Mouse (Mus musculus) myocyte (in vitro differentiated cells): ENCODE measurements around the gene Vezf1. TPM values are rescaled to one million over a fixed set of nuclear protein-coding genes. Genes with fewer than 3 reads are reported as not detected.
A peak's percentile ranks its signal among the peaks of the same experiment; 100 is the strongest.

Source experiments
- H3K27me3 ChIP-seq: one replicate; pipeline ENCODE4 v1.6.1; 2011; ENCODE audit not compliant: control insufficient read depth, insufficient read depth, insufficient read length
- H3K36me3 ChIP-seq: one replicate; pipeline ENCODE4 v1.6.1; 2011; ENCODE audit not compliant: control insufficient read depth, insufficient read depth
- H3K4me2 ChIP-seq: one replicate; pipeline ENCODE4 v1.6.1; 2011; ENCODE audit warnings: low read depth, control low read depth
- H3K4me3 ChIP-seq: one replicate; pipeline ENCODE4 v1.5.1; 2011; ENCODE audit warnings: mild to moderate bottlenecking, control low read depth, moderate library complexity
- H3K79me2 ChIP-seq: one replicate; pipeline ENCODE4 v1.6.1; 2011; ENCODE audit not compliant: control insufficient read depth, insufficient read depth
- H3ac ChIP-seq: one replicate; pipeline ENCODE4 v1.6.1; 2011; ENCODE audit not compliant: control insufficient read depth, insufficient read length
- CEBPB ChIP-seq: IDR thresholded peaks from 2 replicates; pipeline ENCODE4 v1.6.1; 2011; ENCODE audit warnings: mild to moderate bottlenecking, moderate library complexity; ENCODE audit not compliant: poor library complexity, insufficient read depth, severe bottlenecking
- E2F4 ChIP-seq: IDR thresholded peaks from one replicate; pipeline ENCODE4 v1.6.1; 2011; ENCODE audit warnings: mild to moderate bottlenecking, control low read depth, moderate library complexity; ENCODE audit not compliant: insufficient read depth
- MAX ChIP-seq: IDR thresholded peaks from one replicate; pipeline ENCODE4 v1.6.1; 2011; ENCODE audit warnings: low read depth, mild to moderate bottlenecking, control low read depth
- MYOD1 ChIP-seq, 3 experiments: IDR thresholded peaks; one replicate each; pipeline ENCODE4 v1.6.1; 2011; ENCODE audit warnings: control low read depth in 2 of 3, low read depth in 2 of 3, mild to moderate bottlenecking in 2 of 3, moderate library complexity in 1 of 3; ENCODE audit not compliant: insufficient read length in 2 of 3, control insufficient read depth in 1 of 3
- MYOG ChIP-seq, 3 experiments: IDR thresholded peaks; one replicate each; pipeline ENCODE4 v1.6.1; 2011; ENCODE audit warnings: control low read depth in 2 of 3, low read depth in 2 of 3, mild to moderate bottlenecking in 2 of 3; ENCODE audit not compliant: insufficient read length in 2 of 3, control insufficient read depth in 1 of 3, insufficient read depth in 1 of 3
- POLR2A ChIP-seq: IDR thresholded peaks from one replicate; pipeline ENCODE4 v1.6.1; 2011; ENCODE audit warnings: low read depth, mild to moderate bottlenecking, control low read depth, moderate library complexity; ENCODE audit not compliant: insufficient read length
- POLR2AphosphoS2 ChIP-seq: IDR thresholded peaks from one replicate; pipeline ENCODE4 v1.6.1; 2011; ENCODE audit warnings: low read depth, control low read depth; ENCODE audit not compliant: insufficient read length
- REST ChIP-seq: IDR thresholded peaks from one replicate; pipeline ENCODE4 v1.6.1; 2011; ENCODE audit warnings: mild to moderate bottlenecking, control low read depth, moderate library complexity; ENCODE audit not compliant: insufficient read depth, insufficient read length
- SRF ChIP-seq: IDR thresholded peaks from one replicate; pipeline ENCODE4 v1.6.1; 2011; ENCODE audit warnings: low read depth; ENCODE audit not compliant: control insufficient read depth, insufficient read length
- TCF12 ChIP-seq: IDR thresholded peaks from one replicate; pipeline ENCODE4 v1.6.1; 2011; ENCODE audit warnings: mild to moderate bottlenecking, control low read depth; ENCODE audit not compliant: poor library complexity, insufficient read depth, severe bottlenecking
- TCF3 ChIP-seq: IDR thresholded peaks from one replicate; pipeline ENCODE4 v1.6.1; 2011; ENCODE audit warnings: low read depth, control low read depth; ENCODE audit not compliant: insufficient read length
- USF1 ChIP-seq: IDR thresholded peaks from one replicate; pipeline ENCODE4 v1.6.1; 2011; ENCODE audit warnings: low read depth, mild to moderate bottlenecking, control low read depth, moderate library complexity
- polyA plus RNA-seq: library from polyadenylated mRNA; unstranded; fragments of >200 nt; fragmentation: generic; extraction: Trizol; gene quantifications from one replicate; pipeline ENCODE4 v1.2.1, GENCODE M21; 2012; ENCODE audit warnings: missing spikeins

Vezf1 gene
- polyA plus RNA-seq, 1 experiment, result 17.7 TPM

GRCm38 (mm10) chr11:88098787-88099598, 30.9 kb downstream of the Vezf1 start:
- Histone ChIP-seq H3K4me2 (peak overlapping the region; percentile 90), H3K36me3 (no peaks in the 10 kb centered on the region), H3K4me3 (peak overlapping the region; percentile 47), H3ac (peak overlapping the region; percentile 85), H3K79me2 (peaks cover 32% of the 10 kb centered on the region), H3K27me3 (no peaks in the 10 kb centered on the region)
- TF ChIP-seq POLR2AphosphoS2 (peak; percentile 35), MYOG (IDR thresholded peaks at IDR 0.05; ENCODE audit: control insufficient read depth in 1 of 3, insufficient read depth in 1 of 3, insufficient read length in 2 of 3, low read depth in 2 of 3) (peak in 2 of 3 experiments; percentile 65 to 80), MYOD1 (IDR thresholded peaks at IDR 0.05; ENCODE audit: control insufficient read depth in 1 of 3, insufficient read length in 2 of 3, low read depth in 2 of 3) (peak in 2 of 3 experiments; percentile 67 to 84), POLR2A (peak; percentile 59), CEBPB (no peak), TCF3 (no peak), USF1 (no peak)

- TF ChIP-seq CEBPB (no peak), MYOD1 (IDR thresholded peaks at IDR 0.05; ENCODE audit: control insufficient read depth in 1 of 3, insufficient read length in 2 of 3, low read depth in 2 of 3) (no peak), POLR2AphosphoS2 (peak; percentile 54), SRF (no peak), POLR2A (peak; percentile 59)
Observed at GRCm38 (mm10) chr11:88099599-88100023, 31.5 kb downstream of the Vezf1 start.

DNA sequence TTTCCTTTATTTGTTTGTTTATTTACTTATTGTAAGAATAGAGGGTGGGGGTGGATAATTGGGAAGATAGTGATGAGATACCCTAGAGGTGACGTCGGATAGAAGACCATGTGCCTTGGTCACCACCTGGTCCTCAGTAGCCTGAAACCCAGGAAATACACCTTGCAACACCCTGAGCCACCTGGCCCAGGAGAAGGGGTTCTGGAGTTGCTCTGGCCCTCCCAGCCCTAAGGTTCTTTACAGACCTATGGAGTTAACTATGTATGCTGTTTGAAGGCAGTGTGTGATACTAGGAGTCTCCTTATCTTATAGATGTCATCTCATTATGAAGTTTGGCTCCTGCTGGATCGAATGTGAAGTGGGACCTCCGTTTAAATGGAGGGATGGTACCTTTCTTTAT, 32.1 kb downstream of the Vezf1 start:
- Histone ChIP-seq H3K27me3 (no peaks in the 10 kb centered on the region), H3K4me2 (peak overlapping the region; percentile 64), H3K36me3 (no peaks in the 10 kb centered on the region), H3K79me2 (peaks cover 39% of the 10 kb centered on the region), H3ac (peak overlapping the region; percentile 85), H3K4me3 (peak overlapping the region; percentile 47)
- TF ChIP-seq CEBPB, result no peak
- no peak for TF ChIP-seq REST
- TF ChIP-seq USF1, result no peak
- no peak for TF ChIP-seq MYOG (IDR thresholded peaks at IDR 0.05; ENCODE audit: control insufficient read depth in 1 of 3, insufficient read depth in 1 of 3, insufficient read length in 2 of 3, low read depth in 2 of 3)
- TF ChIP-seq TCF12, result no peak
- TF ChIP-seq POLR2AphosphoS2, result no peak
- TF ChIP-seq SRF, result no peak

More at GRCm38 (mm10) chr11:88099599-88100023, 31.5 kb downstream of the Vezf1 start:
- Histone ChIP-seq H3K4me3 (peak overlapping the region; percentile 47), H3ac (peak overlapping the region; percentile 85), H3K36me3 (no peaks in the 10 kb centered on the region), H3K4me2 (peak overlapping the region; percentile 64), H3K27me3 (no peaks in the 10 kb centered on the region), H3K79me2 (peaks cover 37% of the 10 kb centered on the region)

- Histone ChIP-seq H3K79me2 (peaks cover 44% of the 10 kb centered on the region), H3K27me3 (no peaks in the 10 kb centered on the region), H3K4me3 (no peak overlapping the region), H3ac (no peak overlapping the region), H3K36me3 (no peaks in the 10 kb centered on the region), H3K4me2 (no peak overlapping the region)
- TF ChIP-seq REST (no peak), POLR2AphosphoS2 (no peak)
Observed at GRCm38 (mm10) chr11:88103214-88103941, 35.3 kb downstream of the Vezf1 start.

- Histone ChIP-seq H3K4me2 (peak overlapping the region; percentile 69), H3K36me3 (no peaks in the 10 kb centered on the region), H3K4me3 (no peak overlapping the region), H3K79me2 (peaks cover 56% of the 10 kb centered on the region), H3ac (no peak overlapping the region), H3K27me3 (no peaks in the 10 kb centered on the region)
- TF ChIP-seq E2F4 (no peak), TCF12 (peak; percentile 80), MYOG (IDR thresholded peaks at IDR 0.05; ENCODE audit: control insufficient read depth in 1 of 3, insufficient read depth in 1 of 3, insufficient read length in 2 of 3, low read depth in 2 of 3) (peak; percentile 8 to 91 (median 73)), MAX (no peak), MYOD1 (IDR thresholded peaks at IDR 0.05; ENCODE audit: control insufficient read depth in 1 of 3, insufficient read length in 2 of 3, low read depth in 2 of 3) (peak in 2 of 3 experiments; percentile 84)
Observed at GRCm38 (mm10) chr11:88105494-88106291, 37.6 kb downstream of the Vezf1 start.
